Comparison of ENCODE assay signal across 19 mouse cellular contexts in genomic region chr15:94089856-94090255, GRCm38 (mm10).
DNase-seq lines count a peak whose midpoint lies in the region; ATAC-seq and TF ChIP-seq lines count a peak whose summit lies in the region.
"Had no signal": no experiment of that assay in that cellular context is flagged by ENCODE, and none has a peak within 500 bp of the region (broad histone marks: within the 10 kb centered on the region; RNA-seq: fewer than 3 reads in every experiment).

No protein-coding gene starts in this region.

- 70% methylated on average over 6 of the region's 6 CpGs for whole genome bisulfite sequencing in hindbrain, embryonic 11.5 days
- 55% methylated on average over 6 of the region's 6 CpGs for WGBS in hindbrain, postnatal 0 days

- H3K4me2 ChIP-seq in hindbrain, embryonic 11.5 days (replicated peaks; ENCODE audit: low read depth, low read length) = no peak overlapping the region
- H3K4me2 ChIP-seq in hindbrain, postnatal 0 days (ENCODE audit: low read depth, low read length) = no peak overlapping the region
- H3K4me2 ChIP-seq: heart, embryonic 11.5 days; intestine, embryonic 15.5 days; midbrain, embryonic 12.5 days had no signal

- no peak overlapping the region for H3K9ac ChIP-seq in hindbrain, embryonic 11.5 days (ENCODE audit: low read depth, low read length)
- no peak overlapping the region for H3K9ac ChIP-seq in hindbrain, postnatal 0 days (replicated peaks; ENCODE audit: low read length)
- H3K9ac ChIP-seq: intestine, embryonic 15.5 days; midbrain, embryonic 12.5 days had no signal

- DNase-seq in hindbrain, embryonic 11.5 days (ENCODE audit: low spot score) = peak; percentile 4
- no peak for DNase-seq in hindbrain, postnatal 0 days (ENCODE audit: low spot score)
- DNase-seq in CD4-positive helper T cell, adult 2 months (ENCODE audit: low read depth, low spot score) = peak; percentile 39
- DNase-seq in R1 (ENCODE audit: low read depth, low spot score) = peak; percentile 35
- peak; percentile 12 for DNase-seq in naive thymus-derived CD4-positive, alpha-beta T cell, adult 2 months (ENCODE audit: low read depth)
- DNase-seq in lung, postnatal 10 days = no peak
- DNase-seq in layer of hippocampus, adult 9-10 months (ENCODE audit: low spot score) = no peak
- DNase-seq in right cerebral cortex, postnatal 4 days = no peak
- DNase-seq: cerebellum, adult 2 months; gastrocnemius, postnatal 10 days; heart, postnatal 4 days; kidney, postnatal 14 days; liver had no signal

- H3K27ac ChIP-seq in hindbrain, embryonic 11.5 days (ENCODE audit: low read depth, low read length) = no peak overlapping the region
- no peak overlapping the region for H3K27ac ChIP-seq in hindbrain, postnatal 0 days
- H3K27ac ChIP-seq: intestine, embryonic 15.5 days; midbrain, embryonic 12.5 days had no signal

- H3K27me3 ChIP-seq in hindbrain, embryonic 11.5 days (ENCODE audit: control insufficient read depth, insufficient read depth, low read length) = no peaks in the 10 kb centered on the region
- H3K27me3 ChIP-seq in hindbrain, postnatal 0 days (ENCODE audit: insufficient read depth, low read length) = no peaks in the 10 kb centered on the region
- H3K27me3 ChIP-seq: intestine, embryonic 15.5 days; midbrain, embryonic 12.5 days; Patski had no signal

- TF ChIP-seq CTCF in hindbrain, postnatal 0 days (IDR thresholded peaks at IDR 0.05; ENCODE audit: low read depth) = no peak

- no peak overlapping the region for H3K4me3 ChIP-seq in hindbrain, embryonic 11.5 days (ENCODE audit: low read depth, low read length)
- no peak overlapping the region for H3K4me3 ChIP-seq in hindbrain, postnatal 0 days (ENCODE audit: low read length)
- H3K4me3 ChIP-seq: intestine, embryonic 15.5 days; midbrain, embryonic 12.5 days had no signal

- ATAC-seq in hindbrain, embryonic 11.5 days (ENCODE audit: low FRiP score) = no peak
- no peak for ATAC-seq in hindbrain, postnatal 0 days
- ATAC-seq: forebrain, embryonic 16.5 days; intestine, embryonic 15.5 days; lung, postnatal 0 days; Patski had no signal

- no peaks in the 10 kb centered on the region for H3K9me3 ChIP-seq in hindbrain, embryonic 11.5 days (ENCODE audit: control insufficient read depth, low read length)
- no peaks in the 10 kb centered on the region for H3K9me3 ChIP-seq in hindbrain, postnatal 0 days (ENCODE audit: low read length)
- H3K9me3 ChIP-seq: intestine, embryonic 15.5 days; midbrain, embryonic 12.5 days had no signal

- H3K36me3 ChIP-seq in hindbrain, embryonic 11.5 days (ENCODE audit: control insufficient read depth, insufficient read depth, low read length) = no peaks in the 10 kb centered on the region
- H3K36me3 ChIP-seq in hindbrain, postnatal 0 days (ENCODE audit: insufficient read depth, low read length) = no peaks in the 10 kb centered on the region
- H3K36me3 ChIP-seq: intestine, embryonic 15.5 days; midbrain, embryonic 12.5 days had no signal

- H3K4me1 ChIP-seq in hindbrain, embryonic 11.5 days (replicated peaks; ENCODE audit: control insufficient read depth, insufficient read depth, low read length) = no peaks in the 10 kb centered on the region
- H3K4me1 ChIP-seq in hindbrain, postnatal 0 days (ENCODE audit: insufficient read depth, low read length) = no peaks in the 10 kb centered on the region
- H3K4me1 ChIP-seq: intestine, embryonic 15.5 days; midbrain, embryonic 12.5 days had no signal

Comparison
In these comparisons a context has a peak if more than half of its experiments do, and no peak if none do; other contexts are left out.
1. DNase-seq: peak in hindbrain, embryonic 11.5 days (single experiment), CD4-positive helper T cell, adult 2 months (single experiment), R1 (single experiment) and naive thymus-derived CD4-positive, alpha-beta T cell, adult 2 months (single experiment); none in hindbrain, postnatal 0 days (single experiment), lung, postnatal 10 days (single experiment), layer of hippocampus, adult 9-10 months (single experiment) and right cerebral cortex, postnatal 4 days (single experiment).